Mouse (Mus musculus): ENCODE results near the gene Gm5134. TPM values are rescaled to one million over a fixed set of nuclear protein-coding genes. Genes with fewer than 3 reads are reported as not detected.

Gene Gm5134
- polyA plus RNA-seq, 1 experiment: 0.10 TPM

DNA sequence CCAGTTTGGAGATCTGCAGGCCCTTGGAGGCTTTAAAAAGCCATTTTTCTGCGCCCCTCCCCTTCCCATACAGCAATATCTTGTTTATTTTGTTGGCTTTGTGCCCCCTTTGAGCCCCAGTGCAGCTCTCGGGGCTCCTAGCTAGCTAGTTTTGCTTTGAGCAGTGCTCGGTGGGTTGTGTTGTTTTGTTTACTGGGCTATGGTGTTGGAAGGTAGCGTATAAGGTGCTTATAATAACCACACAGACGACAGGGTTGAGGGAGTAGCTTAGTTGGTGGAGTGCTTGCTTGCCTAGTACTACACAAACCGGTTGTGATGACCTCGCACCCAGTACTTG lies 78.8 kb downstream of the Gm5134 start:
- DNase-seq (ENCODE audit: low spot score): no peak

DNA sequence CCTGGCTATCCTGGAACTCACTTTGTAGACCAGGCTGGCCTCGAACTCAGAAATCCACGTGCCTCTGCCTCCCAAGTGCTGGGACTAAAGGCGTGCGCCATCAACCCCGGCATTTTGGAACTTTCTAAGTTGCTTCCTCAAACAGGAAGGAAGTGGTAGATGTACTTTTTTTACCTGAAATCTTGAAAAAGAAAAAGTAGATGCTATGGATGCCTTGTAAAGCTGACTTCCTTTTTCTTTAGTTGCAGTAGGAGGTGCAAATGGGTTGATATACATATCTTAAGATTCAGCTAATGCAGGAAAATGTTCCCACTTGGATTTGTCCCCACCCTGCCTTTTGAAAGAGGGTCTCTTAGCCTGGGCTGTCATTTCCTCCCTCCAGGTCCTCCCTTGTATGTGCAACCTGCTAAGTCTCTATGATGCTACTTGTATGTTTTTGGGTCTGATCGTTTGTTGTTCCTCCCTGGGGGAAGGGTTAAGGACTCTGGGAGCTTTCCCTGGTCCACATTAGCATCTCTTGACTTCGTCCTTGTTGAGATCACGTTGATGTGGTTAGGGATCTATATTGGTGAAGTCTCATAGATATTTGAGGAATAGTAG lies 79.8 kb downstream of the Gm5134 start:
- no peak for DNase-seq (ENCODE audit: low spot score)

- DNase-seq (ENCODE audit: low spot score): no peak
Observed at GRCm38 (mm10) chr10:76035277-76035676, 81.0 kb downstream of the Gm5134 start.

- no peak for DNase-seq (ENCODE audit: low spot score)
Observed at GRCm38 (mm10) chr10:76036962-76037361, 82.6 kb downstream of the Gm5134 start.

DNA sequence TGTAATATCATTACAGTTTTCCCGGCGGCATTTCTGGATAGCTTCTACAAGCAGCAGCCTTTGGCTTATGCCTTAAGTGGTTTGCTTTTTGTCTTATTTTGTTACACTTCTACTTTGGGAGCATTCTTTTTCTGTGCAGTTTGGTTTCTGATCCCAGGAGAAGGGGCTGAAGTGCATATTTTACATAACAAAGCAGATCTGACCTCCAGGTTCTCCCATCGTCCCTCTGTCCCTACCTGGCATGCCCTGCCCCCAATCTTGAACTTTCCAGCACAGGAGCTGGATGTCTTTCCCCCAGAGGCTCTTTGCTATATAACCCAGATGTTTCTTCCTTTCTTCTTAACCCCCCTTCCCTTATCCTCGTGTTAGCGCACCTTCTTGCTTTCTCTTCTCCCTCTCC lies 91.0 kb downstream of the Gm5134 start:
- no peak for DNase-seq (ENCODE audit: low spot score)

- no peak for DNase-seq (ENCODE audit: low spot score)
Observed at GRCm38 (mm10) chr10:76046754-76047153, 92.4 kb downstream of the Gm5134 start.

- no peak for DNase-seq (ENCODE audit: low spot score)
Observed at GRCm38 (mm10) chr10:76047182-76047869, 93.0 kb downstream of the Gm5134 start.

DNA sequence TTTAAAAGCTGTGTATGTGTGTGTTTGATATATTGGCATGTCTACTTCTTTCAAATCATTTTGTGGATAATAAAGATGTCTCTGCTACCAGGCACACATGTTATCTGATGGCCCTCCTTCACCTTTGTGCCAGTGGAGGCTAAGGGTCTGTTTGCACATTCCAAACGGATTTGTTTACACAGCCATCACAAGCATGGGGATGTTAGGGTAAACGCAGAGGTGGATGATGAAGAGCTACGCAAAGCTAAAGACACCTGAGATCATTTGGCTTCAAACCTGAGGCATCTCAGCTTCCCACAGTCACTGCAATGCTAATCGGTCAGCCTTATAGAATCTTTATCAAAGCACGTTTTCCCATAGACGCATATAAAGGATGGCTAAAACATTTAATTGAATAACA lies 94.7 kb downstream of the Gm5134 start:
- no peak for DNase-seq (ENCODE audit: low spot score)

DNA sequence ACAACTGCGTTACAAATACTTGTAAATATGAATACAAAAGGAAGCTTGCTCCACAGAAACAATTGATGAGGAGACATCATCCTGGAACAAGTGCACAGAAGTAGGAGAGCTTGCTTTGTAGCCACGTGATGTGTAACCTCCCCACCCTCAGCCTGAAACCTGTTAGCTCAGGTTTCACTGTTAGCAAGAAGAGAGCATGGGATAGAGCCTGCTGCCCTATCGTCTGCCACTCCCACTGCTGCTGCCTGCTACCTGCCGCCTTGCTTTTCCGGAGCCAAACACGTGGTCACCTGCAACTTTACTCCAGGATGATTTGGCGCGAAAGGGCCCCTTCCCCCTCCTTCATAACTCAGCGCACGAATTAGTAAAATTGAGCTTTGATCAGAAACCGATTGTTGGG lies 97.5 kb downstream of the Gm5134 start:
- no peak for DNase-seq (ENCODE audit: low spot score)

Other genes with a start within 250 kb of the Gm5134 start
- 32.9 and 41.2 TPM in 2 replicates for gene Cabin1, start 190.2 kb upstream of the Gm5134 start, polyA plus RNA-seq (2012; rRNA removed)
- gene Ddt, start 181.1 kb upstream of the Gm5134 start, polyA plus RNA-seq (2012; rRNA removed): 54.4 and 60.6 TPM in 2 replicates
- gene Gm20441, start 173.6 kb upstream of the Gm5134 start, polyA plus RNA-seq (2012; rRNA removed): 0.40 and 0.74 TPM in 2 replicates
- 130 and 148 TPM in 2 replicates for gene Gstt3, start 173.1 kb upstream of the Gm5134 start, polyA plus RNA-seq (2012; rRNA removed)
- gene Gstt1, start 155.9 kb upstream of the Gm5134 start, polyA plus RNA-seq (2012; rRNA removed): 160 and 208 TPM in 2 replicates
- 0.11 TPM in 1 of 2 replicates, not detected in the other for gene Gstt4, start 132.0 kb upstream of the Gm5134 start, polyA plus RNA-seq (2012; rRNA removed)
- 107 and 144 TPM in 2 replicates for gene Gstt2, start 117.1 kb upstream of the Gm5134 start, polyA plus RNA-seq (2012; rRNA removed)
- 542 and 602 TPM in 2 replicates for gene Mif, start 94.3 kb upstream of the Gm5134 start, polyA plus RNA-seq (2012; rRNA removed)
- 1.0 and 1.2 TPM in 2 replicates for gene Derl3, start 61.1 kb upstream of the Gm5134 start, polyA plus RNA-seq (2012; rRNA removed)
- 41.7 and 46.8 TPM in 2 replicates for gene Smarcb1, start 32.9 kb upstream of the Gm5134 start, polyA plus RNA-seq (2012; rRNA removed)
- 140 and 179 TPM in 2 replicates for gene Chchd10, start 21.4 kb upstream of the Gm5134 start, polyA plus RNA-seq (2012; rRNA removed)
- 18.8 and 20.1 TPM in 2 replicates for gene Mmp11, start 18.0 kb upstream of the Gm5134 start, polyA plus RNA-seq (2012; rRNA removed)
- gene Gm867, start 13.8 kb upstream of the Gm5134 start, polyA plus RNA-seq (2012; rRNA removed): not detected in 2 replicates
- not detected in 2 replicates for gene Vpreb3, start 11.5 kb upstream of the Gm5134 start, polyA plus RNA-seq (2012; rRNA removed)
- gene Zfp280b, start 78.1 kb downstream of the Gm5134 start, polyA plus RNA-seq (2012; rRNA removed): 8.6 TPM in 2 replicates
- not detected in 2 replicates for gene Slc5a4b, start 156.4 kb downstream of the Gm5134 start, polyA plus RNA-seq (2012; rRNA removed)
- not detected in 2 replicates for gene Slc5a4a, start 192.9 kb downstream of the Gm5134 start, polyA plus RNA-seq (2012; rRNA removed)